Mouse (Mus musculus): ENCODE data around the gene Tert.

DNA sequence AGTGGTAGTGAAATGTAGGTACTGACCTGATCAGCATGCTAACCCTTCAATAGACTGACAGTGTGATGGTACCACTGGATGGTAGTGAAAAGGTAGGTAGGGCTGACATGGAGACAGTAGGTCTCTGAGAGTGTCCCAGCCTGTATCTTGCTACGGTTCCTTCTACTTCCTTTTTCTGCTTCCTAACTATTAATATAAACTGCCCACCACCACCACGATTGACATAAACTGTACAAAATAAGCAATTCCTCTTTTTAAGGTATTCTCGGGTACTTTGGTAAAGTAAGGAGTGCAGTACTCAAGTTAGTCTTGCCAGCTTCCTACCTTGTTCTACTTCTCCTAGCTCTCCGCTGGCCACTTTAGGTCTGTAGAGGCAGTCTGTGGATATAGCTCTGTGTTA is 30.4 kb upstream of the Tert start:
- TF ChIP-seq MAX (IDR thresholded peaks at IDR 0.05; ENCODE audit: low read depth) (no peak), POLR2A (IDR thresholded peaks at IDR 0.05; ENCODE audit: insufficient read length, low read depth) (no peak), POLR2AphosphoS2 (IDR thresholded peaks at IDR 0.05; ENCODE audit: insufficient read length, low read depth) (no peak), TCF12 (IDR thresholded peaks at IDR 0.05; ENCODE audit: insufficient read depth, poor library complexity, severe bottlenecking) (no peak), USF1 (IDR thresholded peaks at IDR 0.05; ENCODE audit: low read depth) (no peak), E2F4 (IDR thresholded peaks at IDR 0.05; ENCODE audit: insufficient read depth) (no peak), CEBPB (IDR thresholded peaks at IDR 0.05; ENCODE audit: insufficient read depth, poor library complexity, severe bottlenecking) (no peak), MYOG (IDR thresholded peaks at IDR 0.05; ENCODE audit: control insufficient read depth in 1 of 3, insufficient read depth in 1 of 3, insufficient read length in 2 of 3, low read depth in 2 of 3) (no peak), MYOD1 (IDR thresholded peaks at IDR 0.05; ENCODE audit: control insufficient read depth in 1 of 3, insufficient read length in 2 of 3, low read depth in 2 of 3) (no peak), REST (IDR thresholded peaks at IDR 0.05; ENCODE audit: insufficient read depth, insufficient read length) (no peak), SRF (IDR thresholded peaks at IDR 0.05; ENCODE audit: control insufficient read depth, insufficient read length, low read depth) (no peak)
